Mouse (Mus musculus) hindbrain, embryonic 15.5 days (tissue): Measurements from ENCODE around the gene Tmem29. TPM values are rescaled to one million over a fixed set of nuclear protein-coding genes. Genes with fewer than 3 reads are reported as not detected.

ENCODE experiments used
- ATAC-seq: fragments of 200-750 bp; cut with Nextera tagmentation; 2 replicates; pipeline ENCODE4 v1.8.0; 2017; ENCODE audit warnings: low read depth, moderate number of reproducible peaks, moderate TSS enrichment; ENCODE audit not compliant: low FRiP score
- H3K27ac ChIP-seq: fragments of 300-500 bp; sonication (generic); replicated peaks from 2 replicates; pipeline ENCODE4 v1.5.1; 2015; ENCODE audit warnings: mild to moderate bottlenecking, inconsistent platforms
- H3K27me3 ChIP-seq: fragments of 300-500 bp; sonication (generic); 2 replicates; pipeline ENCODE4 v1.6.1; 2015; ENCODE audit warnings: control low read depth, inconsistent platforms
- H3K36me3 ChIP-seq: fragments of 300-500 bp; sonication (generic); 2 replicates; pipeline ENCODE4 v1.6.1; 2015; ENCODE audit warnings: control low read depth, inconsistent platforms
- H3K4me1 ChIP-seq: fragments of 300-500 bp; sonication (generic); replicated peaks from 2 replicates; pipeline ENCODE4 v1.6.1; 2015; ENCODE audit warnings: control low read depth, inconsistent platforms
- H3K4me2 ChIP-seq: fragments of 300-500 bp; sonication (generic); 2 replicates; pipeline ENCODE4 v1.6.1; 2015; ENCODE audit warnings: moderate library complexity, mild to moderate bottlenecking, inconsistent platforms
- H3K4me3 ChIP-seq: fragments of 300-500 bp; sonication (generic); 2 replicates; pipeline ENCODE4 v1.5.1; 2015; ENCODE audit warnings: mild to moderate bottlenecking, inconsistent platforms
- H3K9ac ChIP-seq: fragments of 300-500 bp; sonication (generic); 2 replicates; pipeline ENCODE4 v1.6.1; 2015; ENCODE audit warnings: inconsistent platforms
- H3K9me3 ChIP-seq: fragments of 300-500 bp; sonication (generic); 2 replicates; pipeline ENCODE4 v1.6.1; 2016; ENCODE audit warnings: control low read depth, inconsistent platforms
- WGBS: fragments of 180-500 bp; shearing (Covaris S2); methylation state at CpG from one replicate; pipeline ENCODE4 v1.1.7; 2015; 5-methylcytosine and 5-hydroxymethylcytosine counted together
- polyA plus RNA-seq: library from polyadenylated mRNA; unstranded; fragments of >200 nt; fragmentation: Nextera tagmentation; extraction: Ambion mirVana; gene quantifications from 2 replicates; pipeline ENCODE4 v1.2.1, GENCODE M21; 2015

Tmem29 gene
- polyA plus RNA-seq, 1 experiment from 2014 or later = 68.8 TPM

GRCm38 (mm10) chrX:150440505-150441338 is 18.2 kb downstream of the Tmem29 start:
- Histone ChIP-seq H3K9me3 (no peaks in the 10 kb centered on the region), H3K4me3 (peak overlapping the region; percentile 38), H3K9ac (peak overlapping the region; percentile 34)

GRCm38 (mm10) chrX:150436373-150436772 is 22.6 kb downstream of the Tmem29 start:
- ATAC-seq = no peak
- Histone ChIP-seq H3K4me2 (no peak overlapping the region), H3K27me3 (no peaks in the 10 kb centered on the region), H3K4me1 (no peaks in the 10 kb centered on the region), H3K36me3 (no peaks in the 10 kb centered on the region), H3K4me3 (no peak overlapping the region), H3K9me3 (no peaks in the 10 kb centered on the region), H3K27ac (no peak overlapping the region), H3K9ac (no peak overlapping the region)
- 96% methylated on average over 2 of the region's 2 CpGs for WGBS

More at GRCm38 (mm10) chrX:150440505-150441338, 18.2 kb downstream of the Tmem29 start:
- peak overlapping the region; percentile 57 for H3K4me2 ChIP-seq
- H3K36me3 ChIP-seq = no peaks in the 10 kb centered on the region
- WGBS = 18% methylated on average over 18 of the region's 18 CpGs
- H3K27ac ChIP-seq = peak overlapping the region; percentile 73
- no peaks in the 10 kb centered on the region for H3K4me1 ChIP-seq
- no peaks in the 10 kb centered on the region for H3K27me3 ChIP-seq
- peak; percentile 97 for ATAC-seq

- no peaks in the 10 kb centered on the region for H3K9me3 ChIP-seq
- H3K27ac ChIP-seq = no peak overlapping the region
- no peak overlapping the region for H3K4me3 ChIP-seq
- no peaks in the 10 kb centered on the region for H3K36me3 ChIP-seq
- no peak overlapping the region for H3K4me2 ChIP-seq
- no peak for ATAC-seq
- WGBS = 88% methylated on average over 7 of the region's 7 CpGs
- no peaks in the 10 kb centered on the region for H3K27me3 ChIP-seq
- no peaks in the 10 kb centered on the region for H3K4me1 ChIP-seq
- no peak overlapping the region for H3K9ac ChIP-seq
Measured at GRCm38 (mm10) chrX:150435367-150435766, 23.6 kb downstream of the Tmem29 start.

GRCm38 (mm10) chrX:150413505-150413904 is 45.4 kb downstream of the Tmem29 start:
- Histone ChIP-seq H3K27ac (no peak overlapping the region), H3K4me3 (no peak overlapping the region), H3K9ac (no peak overlapping the region), H3K27me3 (no peaks in the 10 kb centered on the region), H3K4me1 (no peaks in the 10 kb centered on the region), H3K36me3 (0 out of 2 replicates have a peak, but pooled peaks cover 5% of the 10 kb centered on the region), H3K4me2 (no peak overlapping the region), H3K9me3 (no peaks in the 10 kb centered on the region)
- 91% methylated on average over 4 of the region's 4 CpGs for WGBS
- ATAC-seq = no peak

Other genes starting within 250 kb of the Tmem29 start
- gene Alas2, start 88.2 kb upstream of the Tmem29 start, polyA plus RNA-seq = 42.1 and 51.8 TPM in 2 replicates
- gene Pfkfb1, start 129.1 kb upstream of the Tmem29 start, polyA plus RNA-seq = 5.1 TPM in 2 replicates
- gene Apex2, start 130.7 kb upstream of the Tmem29 start, polyA plus RNA-seq = 16.3 and 17.9 TPM in 2 replicates
- 79.9 and 81.5 TPM in 2 replicates for gene Tro, start 198.4 kb upstream of the Tmem29 start, polyA plus RNA-seq